Mouse (Mus musculus): ENCODE results near the gene Rsph6a.

Rsph6a gene

DNA sequence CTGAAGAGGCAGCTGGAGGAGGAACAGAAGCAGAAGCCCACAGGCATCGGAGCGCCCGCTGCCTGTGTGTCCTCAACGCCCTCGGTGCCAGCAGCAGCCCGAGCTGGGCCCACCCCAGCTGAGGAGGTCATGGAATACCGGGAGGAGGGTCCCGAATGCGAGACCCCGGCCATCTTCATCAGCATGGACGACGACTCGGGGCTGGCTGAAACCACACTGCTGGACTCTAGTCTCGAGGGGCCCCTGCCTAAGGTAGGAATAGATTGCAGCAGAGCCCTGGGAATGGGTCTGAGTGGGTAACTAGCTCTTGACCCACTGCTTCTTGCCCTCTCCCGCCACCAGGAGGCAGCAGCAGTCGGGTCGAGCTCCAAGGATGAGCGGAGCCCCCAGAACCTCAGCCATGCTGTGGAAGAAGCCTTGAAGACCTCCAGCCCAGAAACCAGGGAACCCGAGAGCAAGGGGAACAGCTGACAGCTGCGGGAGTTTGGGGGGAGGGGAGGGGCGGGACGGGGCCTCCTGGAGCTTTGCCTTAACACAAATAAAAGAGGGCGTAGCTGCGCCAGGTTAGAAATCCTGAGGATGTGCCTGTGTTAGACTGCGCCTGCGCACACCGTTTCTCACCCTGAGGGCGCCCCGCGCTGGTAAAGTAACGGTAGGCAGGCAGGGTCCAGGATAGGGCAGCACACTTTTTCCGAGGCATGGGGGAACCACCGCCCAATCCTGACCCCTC is at the start of gene Rsph6a:
Gene Rsph6a, plus strand, starts transcription at position 644 of the 730 bp plus-strand sequence.
- DNase-seq (ENCODE audit: extremely low spot score), result peak; percentile 85

DNA sequence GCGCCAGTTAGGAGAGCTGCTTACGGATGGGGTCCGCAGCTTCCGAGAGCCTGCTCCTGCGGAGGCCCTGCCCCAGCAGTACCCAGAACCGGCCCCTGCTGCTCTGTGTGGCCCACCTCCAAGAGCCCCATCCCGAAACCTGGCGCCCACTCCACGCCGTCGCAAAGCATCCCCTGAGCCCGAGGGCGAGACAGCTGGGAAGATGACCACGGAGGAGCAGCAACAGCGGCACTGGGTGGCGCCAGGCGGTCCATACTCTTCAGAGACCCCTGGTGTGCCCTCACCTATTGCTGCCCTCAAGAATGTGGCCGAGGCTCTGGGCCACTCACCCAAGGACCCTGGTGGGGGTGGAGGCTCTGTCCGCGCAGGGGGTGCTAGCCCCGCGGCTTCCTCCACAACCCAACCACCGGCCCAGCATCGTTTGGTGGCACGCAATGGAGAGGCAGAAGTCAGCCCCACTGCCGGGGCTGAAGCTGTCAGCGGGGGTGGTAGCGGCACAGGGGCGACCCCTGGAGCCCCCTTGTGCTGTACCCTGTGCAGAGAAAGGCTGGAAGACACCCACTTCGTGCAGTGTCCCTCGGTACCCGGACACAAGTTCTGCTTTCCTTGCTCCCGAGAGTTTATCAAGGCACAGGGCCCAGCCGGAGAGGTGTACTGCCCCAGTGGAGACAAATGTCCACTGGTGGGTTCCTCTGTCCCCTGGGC is 48.9 kb upstream of the Rsph6a start:
- no peak for DNase-seq (ENCODE audit: extremely low spot score)

DNA sequence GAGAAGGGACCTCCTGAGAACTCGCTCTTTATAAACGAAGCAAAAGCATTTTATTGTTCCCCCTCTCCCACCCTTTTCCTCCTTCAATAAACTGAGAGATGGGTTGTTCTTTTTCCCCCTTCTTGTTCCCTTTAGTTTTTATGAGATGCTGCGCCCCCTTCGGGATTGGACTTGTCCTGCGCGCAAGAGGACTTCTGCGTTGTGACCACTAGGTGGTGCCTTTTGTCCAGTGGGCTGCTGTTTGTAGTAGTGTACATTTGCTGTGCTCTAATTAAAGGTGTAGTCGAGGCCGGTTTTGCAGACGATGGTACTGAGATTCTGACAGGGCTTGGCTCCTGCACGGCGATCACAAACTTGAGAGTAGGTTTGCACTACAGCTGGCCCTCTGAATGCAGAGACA is 48.0 kb upstream of the Rsph6a start:
- DNase-seq (ENCODE audit: extremely low spot score), result peak; percentile 87

DNA sequence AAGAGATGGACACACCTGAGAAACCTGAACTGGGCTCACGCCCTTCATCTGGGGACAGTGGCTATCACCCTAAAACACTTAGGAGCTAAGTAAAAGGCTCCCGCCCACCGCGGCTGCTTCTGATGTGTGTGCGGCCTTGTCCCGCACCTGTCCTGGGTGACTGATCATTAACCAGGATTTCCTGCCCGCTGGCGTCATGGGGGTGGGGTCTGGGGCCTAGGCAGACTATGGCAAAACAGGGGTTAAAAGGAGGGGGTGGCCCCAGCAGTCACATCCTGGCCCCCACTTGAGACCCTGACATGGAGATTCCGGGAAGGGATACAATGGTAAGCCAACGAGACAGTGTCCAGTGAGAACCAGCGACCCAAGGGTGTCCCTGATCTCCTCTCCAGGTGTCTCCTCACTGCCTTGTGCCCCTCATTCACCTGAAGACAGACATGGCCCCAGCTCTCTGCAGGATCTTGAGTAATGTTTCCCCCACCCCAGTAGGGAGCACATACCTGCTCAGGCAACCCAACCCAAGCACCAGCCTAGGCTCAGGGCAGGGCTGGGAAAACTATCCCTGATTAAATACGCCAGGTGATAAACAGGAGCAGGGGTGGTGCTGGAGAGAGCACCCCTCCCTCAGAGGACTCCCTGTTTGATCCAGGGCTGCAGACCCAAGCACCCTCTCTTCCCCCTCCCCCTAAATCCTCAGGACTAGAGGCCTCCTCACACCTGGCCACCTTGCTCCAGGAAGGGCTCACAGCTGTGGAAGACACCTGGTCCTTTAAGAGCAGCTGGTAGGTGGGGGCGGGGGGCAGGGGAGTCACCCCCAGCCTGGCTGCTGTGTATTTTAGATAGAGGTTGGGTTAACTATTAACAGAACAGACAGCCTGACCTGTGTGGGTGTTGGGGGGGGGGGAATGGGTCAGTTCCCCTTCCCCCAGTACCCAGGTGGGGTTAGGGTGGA is 47.2 kb upstream of the Rsph6a start:
- DNase-seq (ENCODE audit: extremely low spot score), result no peak

DNA sequence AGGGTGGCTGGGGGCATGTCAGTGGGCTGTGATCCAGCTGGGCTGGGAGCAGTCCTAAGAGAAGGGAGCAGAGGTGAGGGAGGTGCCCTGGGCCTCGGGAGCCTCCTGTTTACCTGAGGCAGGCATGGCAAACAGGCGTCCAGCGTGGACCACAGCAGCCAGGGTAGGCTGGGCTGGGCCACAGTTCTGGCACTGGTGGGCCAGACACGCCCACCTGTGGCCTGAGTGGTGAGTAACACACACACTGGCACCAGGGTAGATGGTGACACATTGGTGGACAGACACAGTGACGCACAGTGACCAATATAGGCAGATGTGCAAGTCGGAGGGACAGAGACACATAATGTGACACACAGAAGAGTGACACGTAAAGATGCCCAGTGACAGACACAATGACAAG is 43.9 kb upstream of the Rsph6a start:
- DNase-seq (ENCODE audit: extremely low spot score), result no peak

DNA sequence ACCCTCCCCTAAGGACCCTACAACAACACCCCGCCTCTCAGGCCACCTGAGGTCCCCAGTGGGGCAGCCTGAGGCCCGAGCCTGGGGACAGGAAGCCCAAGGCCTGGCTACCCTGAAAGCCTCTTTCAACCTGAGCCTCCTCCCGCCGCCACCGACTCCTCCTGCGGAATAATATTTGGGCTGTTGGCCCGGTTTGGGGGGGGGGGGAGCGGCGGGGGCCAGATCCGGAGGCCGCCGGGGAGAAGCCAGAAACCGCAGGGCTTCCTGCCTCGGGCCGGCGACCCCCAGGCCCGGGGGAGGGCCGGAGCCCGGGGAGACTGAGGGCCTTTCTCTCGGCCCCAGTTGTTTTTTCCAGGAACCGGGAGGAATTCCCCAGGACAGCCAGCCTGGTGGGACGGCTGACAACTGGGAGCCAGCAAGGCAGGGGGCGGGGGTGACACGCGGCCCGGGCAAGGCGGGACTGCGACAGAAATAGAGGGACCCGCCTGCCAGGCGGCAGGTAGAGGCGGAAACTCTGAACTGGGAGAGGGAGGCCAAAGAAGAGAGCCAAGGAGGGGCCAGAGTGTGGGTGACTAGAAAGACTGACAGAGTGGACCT is 42.4 kb upstream of the Rsph6a start:
- DNase-seq (ENCODE audit: extremely low spot score), result peak; percentile 55

DNA sequence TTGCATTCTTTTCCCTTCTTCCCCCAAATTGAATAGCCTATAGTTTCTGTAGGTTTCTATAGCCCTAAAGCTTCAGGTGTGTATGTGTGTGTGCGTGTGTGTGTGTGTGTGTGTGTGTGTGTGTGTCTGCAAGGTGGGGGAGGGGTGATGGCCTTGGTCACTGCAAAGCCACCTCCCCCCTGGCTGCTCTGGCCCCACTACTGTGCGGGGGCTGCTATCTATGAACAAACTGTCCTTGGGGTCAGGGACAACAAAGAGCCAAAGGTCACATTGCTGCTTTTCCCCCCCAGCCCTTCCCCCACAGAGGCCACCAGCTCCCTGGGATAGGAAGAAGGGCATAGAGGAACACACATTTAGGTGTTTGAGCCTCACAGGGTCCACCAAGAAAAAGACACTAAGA is 41.6 kb upstream of the Rsph6a start:
- no peak for DNase-seq (ENCODE audit: extremely low spot score)

DNA sequence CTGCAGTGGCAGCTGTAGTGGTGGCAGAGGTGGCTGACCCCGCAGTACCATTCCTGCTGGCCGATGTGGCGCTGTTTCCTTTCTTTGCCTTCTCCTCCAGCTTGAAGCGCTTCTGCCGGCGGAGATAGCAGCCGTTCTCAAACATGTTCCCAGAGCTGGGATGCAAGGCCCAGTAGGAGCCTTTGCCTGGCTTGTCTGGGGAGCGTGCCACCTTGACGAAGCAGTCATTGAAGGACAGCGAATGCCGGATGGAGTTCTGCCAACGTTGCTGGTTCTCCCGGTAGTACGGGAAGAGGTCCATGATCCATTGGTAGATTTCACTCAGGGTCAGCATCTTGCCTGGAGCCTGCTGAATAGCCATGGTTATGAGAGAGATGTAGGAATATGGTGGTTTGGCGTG is 40.0 kb upstream of the Rsph6a start:
- no peak for DNase-seq (ENCODE audit: extremely low spot score)

DNA sequence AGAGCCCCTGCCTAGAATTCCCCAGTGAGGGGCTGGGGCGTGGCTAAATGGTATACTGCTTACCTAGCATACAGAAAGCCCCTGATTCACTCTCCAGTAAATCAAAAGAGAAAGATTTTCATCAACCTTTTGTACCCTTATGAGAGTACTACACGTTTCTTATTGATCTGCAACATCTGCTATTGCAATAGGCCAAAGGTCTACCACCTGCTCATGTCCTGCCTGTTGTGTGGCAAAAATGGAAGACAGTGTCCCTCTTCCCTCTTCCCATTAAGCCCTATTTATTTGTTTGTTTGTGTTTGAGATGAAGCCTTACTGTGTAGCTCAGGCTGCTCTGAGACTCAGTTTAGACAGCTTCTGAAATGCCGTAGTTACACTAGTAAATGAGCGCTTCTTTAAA is 38.4 kb upstream of the Rsph6a start:
- DNase-seq (ENCODE audit: extremely low spot score), result no peak

DNA sequence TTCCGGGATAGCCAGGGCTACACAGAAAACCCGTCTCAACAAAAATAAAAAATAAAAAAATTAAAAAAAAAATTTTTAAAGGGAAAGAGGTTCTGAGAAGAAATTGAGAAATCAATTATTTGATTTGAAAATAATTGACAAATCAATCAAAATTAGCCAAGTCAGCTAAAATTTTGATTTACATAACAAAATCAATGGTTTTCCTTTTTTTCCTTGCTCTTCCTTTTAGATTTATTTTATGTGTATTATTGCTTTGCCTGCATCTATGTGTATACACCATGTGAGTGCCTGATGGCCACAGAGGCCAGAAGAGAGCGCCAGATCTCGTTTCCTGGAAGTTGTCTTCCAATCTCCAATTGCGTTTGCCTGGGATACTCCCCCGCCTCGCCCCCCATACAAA is 36.6 kb upstream of the Rsph6a start:
- DNase-seq (ENCODE audit: extremely low spot score), result no peak

DNA sequence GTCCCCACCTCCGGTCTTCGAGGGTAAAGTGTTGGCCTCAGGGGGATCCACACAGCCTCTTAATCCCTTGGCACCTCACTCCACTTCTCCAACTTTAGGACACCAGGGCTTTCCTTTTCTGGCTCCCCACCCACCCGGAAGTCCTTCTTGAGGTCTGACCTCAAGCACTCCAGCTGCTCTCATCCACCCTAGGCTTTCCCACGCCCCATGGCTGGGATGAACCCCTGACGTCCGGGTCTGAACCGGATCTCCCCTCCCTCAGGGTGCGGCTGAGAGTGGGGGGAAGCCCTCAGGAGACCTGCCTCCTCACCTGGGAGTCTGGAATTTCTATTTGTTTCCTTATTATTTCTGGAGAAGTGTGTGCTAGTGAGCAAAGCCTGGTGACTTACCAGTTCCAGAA is 33.4 kb upstream of the Rsph6a start:
- DNase-seq (ENCODE audit: extremely low spot score), result no peak

DNA sequence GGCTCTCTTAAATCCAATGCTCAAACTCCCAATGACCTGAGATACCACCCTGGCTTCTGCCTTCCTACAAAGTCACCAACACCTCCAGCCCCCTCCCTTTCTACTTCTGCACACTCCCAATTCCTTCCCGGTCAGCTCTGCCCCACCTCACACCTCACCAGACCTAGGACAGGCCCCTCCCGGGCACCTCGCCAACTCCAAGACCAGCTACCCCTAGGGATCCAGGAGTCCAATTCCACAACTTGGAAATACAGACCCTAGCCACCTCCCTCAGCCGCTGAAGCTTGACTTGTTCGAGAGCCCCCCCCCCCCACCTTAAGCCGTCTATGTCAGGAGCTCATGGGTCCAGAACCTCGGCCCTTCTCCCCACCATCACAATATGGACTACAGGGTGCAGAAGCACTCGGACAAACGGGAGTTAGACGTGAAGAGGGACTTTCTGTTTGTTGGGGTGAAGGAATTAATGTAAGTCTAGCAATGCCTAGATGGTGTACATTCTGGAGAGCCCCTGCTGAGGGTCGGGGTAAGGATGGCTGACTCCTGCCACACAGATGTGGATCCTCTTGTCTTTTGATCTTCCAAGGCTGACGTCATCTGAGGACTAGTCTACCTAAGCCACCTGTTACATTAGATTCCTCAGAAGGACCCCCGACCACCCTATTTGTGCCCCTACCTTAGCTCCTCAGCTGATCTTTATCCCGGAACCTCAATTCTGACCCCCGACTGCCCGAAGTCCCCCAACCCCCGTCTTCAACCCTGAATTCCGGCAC is 32.1 kb upstream of the Rsph6a start:
- no peak for DNase-seq (ENCODE audit: extremely low spot score)

DNA sequence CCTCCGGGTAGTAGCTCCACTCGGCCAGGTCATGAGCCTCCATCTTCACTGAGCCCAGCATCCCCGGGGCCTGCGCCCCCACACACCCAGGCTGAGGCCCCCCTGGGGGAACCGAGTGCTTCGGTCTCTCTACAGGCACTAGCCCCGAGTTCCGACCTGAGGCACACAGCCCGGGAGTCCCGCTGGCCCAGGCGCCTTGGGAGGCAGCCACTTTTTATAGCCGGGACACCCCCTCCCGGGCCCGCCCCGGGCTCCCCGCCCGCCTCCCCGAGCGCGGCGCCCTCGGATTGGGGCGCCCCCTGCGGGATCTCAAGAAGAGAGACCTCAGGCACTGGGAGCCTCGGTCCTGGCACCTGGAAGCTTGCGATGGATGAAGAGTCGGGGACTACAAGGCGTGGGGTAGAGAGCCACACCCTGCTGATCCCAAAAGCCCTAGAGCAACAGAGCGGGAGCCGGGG is 31.1 kb upstream of the Rsph6a start, which contains the start of gene Foxa3:
Gene Foxa3, minus strand, starts transcription at position 182 of the 458 bp plus-strand sequence.
- DNase-seq (ENCODE audit: extremely low spot score), result no peak

DNA sequence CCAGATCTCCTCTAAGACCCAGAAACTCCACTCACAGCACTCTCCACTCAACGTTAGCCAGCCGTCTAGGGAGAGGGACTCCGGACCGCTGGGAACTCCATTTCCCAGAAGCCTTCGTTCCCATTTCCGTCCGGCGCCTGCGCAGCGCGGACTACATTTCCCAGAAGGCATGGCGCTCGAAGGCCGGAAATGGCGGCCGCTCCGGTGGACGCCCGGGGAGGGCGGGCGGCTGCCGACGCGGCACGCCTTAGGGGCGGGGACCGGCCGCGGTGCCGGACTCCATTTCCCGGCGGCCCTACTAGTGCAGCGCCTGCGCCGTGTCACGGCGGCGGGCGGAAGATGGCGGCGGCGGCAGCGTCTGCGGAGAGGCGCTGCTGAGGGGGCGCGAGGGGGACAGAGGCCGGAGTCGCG is 30.4 kb upstream of the Rsph6a start, which contains the start of gene Sympk:
Gene Sympk, plus strand, starts transcription at position 282 of the 411 bp plus-strand sequence.
- peak; percentile 94 for DNase-seq (ENCODE audit: extremely low spot score)

DNA sequence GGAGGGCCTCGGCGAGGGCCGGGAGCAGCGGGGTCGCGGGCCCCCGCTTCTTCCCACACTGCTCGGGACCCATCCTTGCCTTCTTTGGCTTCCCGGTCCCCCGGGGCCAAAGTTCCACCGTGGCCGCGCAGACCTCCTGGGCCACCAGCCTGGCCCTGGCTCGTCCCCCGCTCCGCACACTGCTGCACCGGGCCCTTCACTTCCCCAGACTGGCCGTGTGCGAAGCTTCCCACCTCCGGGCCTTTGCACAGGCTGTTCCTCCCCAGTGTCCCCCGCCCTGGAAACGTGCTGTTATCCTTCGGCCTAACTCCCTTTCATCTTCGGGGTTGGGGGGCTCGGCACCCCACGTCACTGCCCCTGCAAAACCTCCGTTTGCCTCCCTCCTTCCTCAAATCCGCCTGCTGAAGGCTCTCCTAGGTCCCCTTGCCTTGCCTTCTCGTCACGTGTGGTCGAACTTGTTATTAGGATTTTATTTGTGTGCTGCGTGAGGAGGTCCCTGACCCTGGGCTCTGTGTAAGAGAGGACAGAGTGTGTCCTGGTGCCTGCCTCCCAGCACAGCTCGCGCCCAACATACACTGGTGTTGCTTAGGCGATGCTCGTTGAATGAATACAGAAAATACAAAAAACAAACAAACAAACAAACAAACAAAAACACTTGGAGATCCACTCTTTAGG is 29.8 kb upstream of the Rsph6a start:
- peak; percentile 45 for DNase-seq (ENCODE audit: extremely low spot score)

DNA sequence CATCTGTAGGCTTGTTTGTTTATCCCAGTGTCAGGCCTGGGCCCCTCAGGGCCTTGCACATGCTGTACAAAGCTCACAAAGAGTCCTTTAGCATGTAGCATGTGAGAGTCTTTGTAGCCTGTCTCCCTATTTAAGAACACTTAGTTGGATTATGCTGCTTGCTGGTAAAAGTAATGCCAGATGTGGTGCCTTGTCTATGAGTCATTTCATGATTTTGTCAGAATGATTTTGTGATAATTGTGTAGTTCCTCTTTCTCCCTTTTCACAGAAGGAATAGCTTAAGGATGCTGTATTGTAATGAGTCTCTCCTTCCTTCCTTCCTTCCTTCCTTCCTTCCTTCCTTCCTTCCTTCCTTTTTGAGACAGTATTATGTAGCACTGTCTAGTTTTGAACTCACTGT is 26.4 kb upstream of the Rsph6a start:
- DNase-seq (ENCODE audit: extremely low spot score), result no peak

DNA sequence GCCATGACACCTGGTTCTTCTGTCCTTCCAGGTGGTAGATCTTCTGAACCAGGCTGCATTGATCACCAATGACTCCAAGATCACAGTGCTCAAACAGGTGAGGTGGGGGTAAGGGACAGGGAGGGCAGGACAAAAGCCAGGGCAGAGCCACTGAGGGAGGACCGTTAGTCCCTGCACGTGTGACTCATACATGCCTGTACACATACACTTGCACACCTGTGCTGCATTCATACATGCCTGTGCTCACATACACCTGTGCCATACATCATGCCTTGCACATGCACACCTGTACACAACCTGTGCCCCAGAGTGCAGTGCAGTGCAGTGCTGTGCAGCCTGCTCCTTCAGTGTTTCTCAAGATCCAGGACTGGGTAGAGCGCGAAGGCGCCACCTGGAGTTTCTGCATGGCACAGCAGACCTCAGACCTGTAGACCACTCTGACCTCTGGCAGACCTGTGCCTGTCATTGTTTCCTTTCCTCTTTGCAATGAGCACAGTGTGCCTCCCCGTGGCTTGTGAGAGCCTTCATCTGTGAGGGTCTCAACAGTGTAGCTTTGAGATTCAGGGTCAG is 25.3 kb upstream of the Rsph6a start:
- peak; percentile 68 for DNase-seq (ENCODE audit: extremely low spot score)

DNA sequence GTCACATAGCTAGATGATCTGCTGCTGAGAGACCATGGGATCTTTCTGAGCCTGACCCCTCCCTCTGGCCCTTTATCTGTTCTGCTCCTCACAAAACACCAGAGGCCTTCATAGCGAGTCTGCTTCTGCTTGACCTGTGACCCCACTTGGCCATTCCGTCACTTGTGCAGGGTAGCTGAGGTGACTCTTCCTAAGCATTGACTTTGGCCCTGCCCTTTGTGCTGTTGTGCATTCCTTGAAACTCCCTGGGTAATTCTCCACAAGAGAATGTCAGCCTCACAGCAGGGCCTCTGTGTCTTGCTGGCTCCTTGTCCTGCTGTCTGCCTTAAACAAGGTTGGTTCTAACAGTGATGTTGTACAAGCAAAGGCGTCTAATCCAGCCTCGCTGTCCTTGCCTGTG is 22.8 kb upstream of the Rsph6a start:
- DNase-seq (ENCODE audit: extremely low spot score), result no peak

DNA sequence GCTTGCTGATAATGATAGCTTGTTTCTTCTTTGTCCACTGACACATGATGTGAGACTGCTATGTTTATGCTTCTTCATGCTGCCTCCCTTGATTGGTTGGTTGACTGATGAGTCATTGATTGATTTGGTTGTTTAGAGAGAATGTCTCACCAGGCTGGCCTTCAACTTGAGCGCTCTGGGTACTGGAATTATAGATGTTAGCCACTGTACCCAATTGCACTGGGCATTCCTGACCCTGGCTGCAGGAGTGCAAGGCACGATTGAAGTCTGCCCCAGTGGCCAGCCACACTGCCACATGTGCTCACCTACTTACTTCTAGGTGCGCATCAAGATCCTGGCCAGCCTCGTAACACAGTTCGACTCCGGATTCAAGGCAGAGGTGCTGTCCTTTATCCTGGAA is 9.9 kb upstream of the Rsph6a start:
- no peak for DNase-seq (ENCODE audit: extremely low spot score)

Measured in embryo, embryonic 9.5 days (tissue).